Mouse (Mus musculus) MN1 (cell line): ENCODE results near the gene Gm3164.
"Not testable (repeated sequence)": the region's sequence is repeated elsewhere in the genome, so short reads cannot be mapped to it uniquely, and the experiment has no call there.

ENCODE experiments used
- DNase-seq: peaks from one replicate; pipeline ENCODE4 v3.0.0-alpha.2; 2016; ENCODE audit warnings: low spot score

The Gm3164 gene

DNA sequence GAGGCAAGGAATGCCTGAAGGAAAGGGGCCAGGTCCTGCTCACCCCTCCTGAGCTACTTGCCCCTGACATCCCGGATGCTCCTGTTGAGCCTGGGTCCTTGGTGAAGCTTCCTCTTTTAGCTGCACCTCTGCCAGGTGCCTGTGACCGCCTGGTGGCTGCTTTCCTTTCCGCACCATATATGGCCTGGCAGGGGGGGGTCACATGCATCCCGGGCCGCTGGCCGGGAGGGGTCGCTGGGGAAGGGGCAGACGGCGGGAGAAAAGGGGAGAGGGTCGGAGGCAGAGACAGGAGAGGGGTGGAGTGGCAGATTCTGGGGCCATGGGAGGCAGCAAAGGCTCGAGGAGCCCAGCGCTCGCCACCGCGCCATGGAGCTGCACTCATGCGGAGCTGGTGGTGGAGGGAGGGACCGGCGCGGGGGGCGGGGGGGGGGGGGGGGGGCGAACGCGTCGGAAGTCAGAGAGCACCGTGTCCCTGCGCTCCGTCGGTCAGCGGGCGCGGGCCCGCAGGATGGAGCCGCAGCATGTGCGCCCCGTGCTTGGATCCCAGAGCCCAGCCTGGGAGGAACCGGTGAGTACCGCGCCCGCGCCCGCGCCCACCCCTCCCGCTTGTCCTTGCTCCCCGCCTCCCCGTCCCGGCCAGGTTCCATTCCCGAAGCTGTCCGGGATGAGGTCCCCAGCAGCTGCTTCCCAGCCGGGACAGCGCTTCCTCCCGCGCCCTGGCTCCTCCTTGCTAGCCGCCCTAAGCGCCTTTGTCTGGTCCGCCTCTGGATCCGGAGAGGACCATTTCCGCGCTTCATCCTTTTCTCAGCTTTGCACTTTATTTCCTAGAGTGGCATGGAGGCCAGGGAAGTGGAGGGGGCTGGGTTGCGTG, at the start of gene Gm3164:
Gene Gm3164 (plus strand): TSS at position 484 of the 871 bp plus-strand sequence.
- peak; percentile 4 for DNase-seq

DNA sequence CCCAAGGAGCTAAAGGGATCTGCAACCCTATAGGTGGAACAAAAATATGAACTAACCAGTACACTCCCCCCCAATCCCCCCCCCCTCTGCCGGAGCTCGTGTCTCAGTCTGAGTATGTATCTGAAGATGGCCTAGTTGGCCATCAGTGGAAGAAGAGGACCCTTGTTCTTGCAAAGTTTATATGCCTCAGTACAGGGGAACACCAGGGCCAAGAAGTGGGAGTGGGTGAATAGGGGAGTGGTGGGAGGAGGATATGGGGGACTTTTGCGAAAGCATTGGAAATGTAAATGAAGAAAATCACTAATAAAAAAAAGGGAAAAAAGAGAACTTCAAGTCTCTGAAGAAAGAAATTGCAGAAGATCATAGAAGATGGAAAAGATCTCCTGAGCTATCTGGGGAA, 46.3 kb upstream of the Gm3164 start:
- DNase-seq = not testable (repeated sequence)

DNA sequence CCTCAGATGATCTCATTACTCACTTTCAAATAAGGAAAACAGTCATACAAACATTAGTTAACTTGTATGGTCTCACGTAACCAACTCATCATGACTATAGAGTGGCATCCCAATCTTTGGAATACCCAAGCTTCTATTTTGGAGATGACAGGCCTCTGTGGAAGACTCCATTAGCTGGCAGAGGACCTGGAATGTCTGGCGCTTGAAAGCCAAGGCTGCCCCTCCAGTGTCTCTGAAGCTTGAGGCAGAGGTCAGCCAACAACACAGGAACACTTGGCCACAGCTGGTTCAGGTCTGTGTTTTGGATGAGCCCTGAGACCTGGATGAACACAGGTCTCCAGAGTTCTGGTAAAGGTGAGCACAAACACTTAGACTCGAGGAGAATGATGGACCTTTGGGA, 45.6 kb upstream of the Gm3164 start:
- not testable (repeated sequence) for DNase-seq

DNA sequence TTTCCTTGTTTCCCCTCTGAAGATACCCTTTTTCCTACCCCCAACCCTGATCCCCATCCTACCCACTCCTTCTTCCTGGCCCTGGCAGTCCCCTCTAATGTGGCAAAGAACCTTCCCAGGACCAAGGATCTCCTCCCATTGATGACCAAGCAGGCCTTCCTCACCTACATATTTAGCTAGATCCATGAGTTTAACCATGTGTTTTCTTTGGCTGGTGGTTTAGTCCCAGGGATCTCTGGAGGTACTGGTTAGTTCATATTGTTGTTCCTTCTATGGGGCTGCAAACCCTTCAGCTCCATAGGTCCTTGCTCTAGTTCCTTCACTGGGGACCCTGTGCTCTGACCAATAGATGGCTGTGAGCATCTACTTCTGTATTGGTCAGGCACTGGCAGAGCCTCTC, 37.4 kb upstream of the Gm3164 start:
- not testable (repeated sequence) for DNase-seq

DNA sequence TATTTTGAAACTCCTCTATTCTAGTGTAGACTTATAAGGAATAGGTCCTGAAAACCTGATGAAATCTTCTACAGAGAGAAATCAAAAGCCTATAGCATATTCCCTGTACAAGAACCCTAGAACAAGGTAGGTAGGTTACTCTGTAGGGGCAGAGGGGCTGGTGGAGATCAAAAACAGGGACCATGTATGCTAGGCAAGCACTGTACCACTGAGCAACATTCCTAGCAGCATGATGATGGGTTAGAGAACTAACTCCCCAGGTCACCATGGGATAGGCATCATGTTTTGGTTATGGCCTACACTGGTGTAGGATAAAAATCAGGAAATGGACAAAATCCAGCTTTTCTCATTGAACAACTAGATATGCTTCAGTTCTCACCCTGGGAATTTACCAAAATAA, 29.6 kb upstream of the Gm3164 start:
- not testable (repeated sequence) for DNase-seq

DNA sequence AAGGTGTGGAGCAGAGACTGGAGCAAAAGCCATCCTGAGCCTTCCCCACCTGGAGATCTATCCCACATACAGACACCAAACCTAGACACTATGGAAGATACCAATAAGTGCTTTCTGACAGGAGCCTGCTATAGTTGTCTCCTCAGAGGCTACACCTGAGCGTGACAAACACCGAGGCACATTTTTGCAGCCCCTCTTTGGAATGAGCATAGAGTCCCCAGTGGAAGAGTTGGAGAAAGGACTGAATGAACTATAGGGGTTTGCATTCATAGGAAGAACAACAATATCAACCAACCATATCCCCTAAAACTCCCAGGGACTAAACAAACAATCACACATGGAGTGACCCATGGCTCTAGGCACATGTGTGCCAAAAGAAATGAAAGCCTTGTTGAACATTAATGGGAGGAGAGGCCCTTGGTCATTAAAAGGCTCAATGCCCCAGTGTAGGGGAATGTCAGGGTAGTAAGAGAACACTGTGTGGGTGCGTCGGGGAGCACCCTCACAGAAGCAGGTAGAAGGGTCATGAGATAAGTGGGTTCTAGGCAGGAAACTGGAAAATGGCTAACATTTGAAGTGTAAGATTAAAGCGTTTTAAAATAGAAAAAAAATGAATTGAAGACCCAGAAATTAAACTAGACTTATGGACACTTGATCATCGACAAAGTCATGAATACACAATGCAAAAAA, 22.3 kb upstream of the Gm3164 start:
- DNase-seq = not testable (repeated sequence)

DNA sequence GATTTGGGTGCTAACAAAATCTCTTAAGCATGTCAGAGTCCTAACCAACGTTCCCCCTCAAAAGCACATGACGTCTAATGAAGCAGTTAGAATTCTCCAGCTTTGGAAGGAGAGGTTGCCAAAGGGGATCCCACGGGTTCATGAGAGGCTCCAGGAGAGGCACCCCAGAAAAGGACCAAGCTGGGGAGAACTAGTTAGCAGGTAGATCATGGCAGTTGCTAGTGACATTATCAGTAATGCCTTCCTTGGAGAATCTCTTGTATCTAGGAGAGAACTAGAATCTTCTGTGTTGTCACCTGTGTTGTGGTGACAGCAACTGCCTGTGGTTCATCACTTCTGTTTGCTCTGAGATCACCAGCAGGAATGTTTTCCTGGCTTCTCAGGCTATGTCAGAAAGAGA, 18.0 kb upstream of the Gm3164 start, which contains the start of gene Gm3159:
Gene Gm3159 (plus strand): TSS at position 301 of the 400 bp plus-strand sequence.
- not testable (repeated sequence) for DNase-seq

DNA sequence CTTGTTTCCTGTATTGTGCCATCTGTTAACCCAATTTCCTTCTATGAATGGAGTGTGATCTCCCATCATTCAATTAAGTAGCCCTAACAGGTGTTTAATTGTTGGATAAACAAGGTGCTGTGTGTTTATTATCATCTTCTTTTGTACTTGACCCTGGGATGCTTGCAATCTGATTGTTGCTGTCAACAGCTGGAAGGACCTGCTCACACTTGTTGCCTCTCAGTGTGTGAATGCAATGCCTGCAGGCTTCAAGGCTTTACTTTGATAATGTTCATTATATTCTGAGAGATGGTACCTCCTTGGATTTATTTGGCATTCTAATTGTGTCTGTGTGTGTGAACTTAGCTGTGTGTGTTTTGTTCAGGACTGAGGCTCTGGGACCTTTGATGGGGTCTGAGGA, 16.6 kb upstream of the Gm3164 start:
- not testable (repeated sequence) for DNase-seq

- DNase-seq = not testable (repeated sequence)
Observed at GRCm38 (mm10) chr14:4400115-4400789, 15.0 kb upstream of the Gm3164 start.

- not testable (repeated sequence) for DNase-seq
Observed at GRCm38 (mm10) chr14:4401245-4401644, 14.0 kb upstream of the Gm3164 start.

DNA sequence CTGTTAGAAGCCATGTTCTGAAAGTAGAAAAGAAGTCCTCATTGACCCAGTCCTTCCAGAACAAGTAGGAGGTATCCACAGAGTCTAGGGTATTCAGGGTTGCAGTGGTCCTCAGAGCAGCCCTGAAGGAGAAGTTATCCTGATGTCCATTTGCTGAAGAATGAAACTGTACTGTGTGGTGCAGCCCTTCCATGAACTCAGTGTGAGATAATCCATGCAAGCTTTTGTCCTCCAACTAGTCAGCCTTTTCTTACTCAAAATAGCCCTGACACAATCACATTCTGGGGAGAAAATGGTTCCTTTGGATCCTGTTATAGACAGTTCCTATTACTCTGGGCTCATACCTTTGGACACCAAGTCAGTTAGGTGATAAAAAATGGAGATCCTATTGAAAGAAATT, 11.4 kb upstream of the Gm3164 start:
- DNase-seq = not testable (repeated sequence)

DNA sequence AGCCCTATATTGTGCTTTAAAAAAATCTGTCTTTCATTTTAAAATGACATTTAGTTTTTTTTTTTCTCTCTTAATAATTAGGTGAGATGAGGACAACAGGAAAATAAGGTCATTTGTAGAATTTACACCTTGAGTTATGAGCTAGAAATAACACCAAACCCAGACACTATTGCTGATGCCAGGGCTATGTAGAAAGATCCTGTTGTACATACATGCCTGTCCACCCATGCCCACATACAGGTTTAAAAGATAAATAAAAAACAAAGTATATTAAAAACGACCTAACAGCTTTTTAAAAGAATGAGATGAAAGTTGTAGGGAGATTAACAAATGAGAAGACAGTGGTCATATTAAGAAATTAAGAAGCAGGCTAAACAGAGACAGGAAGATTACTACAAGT, 5.3 kb upstream of the Gm3164 start:
- DNase-seq = not testable (repeated sequence)

DNA sequence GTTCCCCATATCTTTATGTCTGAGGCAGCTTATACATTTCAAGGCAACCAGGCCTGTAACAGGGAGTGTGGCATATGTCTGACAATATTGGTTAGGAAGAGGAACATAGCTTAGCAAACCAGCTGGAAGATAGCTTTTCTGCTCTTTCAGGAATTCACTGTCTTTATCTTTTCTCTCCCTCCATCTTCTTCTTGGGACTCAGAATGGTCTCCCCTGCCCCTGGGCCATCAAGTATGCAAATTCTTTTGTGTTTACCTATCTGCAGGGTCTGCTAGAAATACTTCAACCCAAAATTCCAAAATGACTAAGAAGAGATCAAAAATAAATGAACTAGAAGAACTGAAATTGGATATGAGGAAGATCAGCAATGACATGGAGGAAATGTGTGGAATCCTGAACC, 15.4 kb downstream of the Gm3164 start, which contains the start of gene Gm3173:
Gene Gm3173 (plus strand): TSS at position 301 of the 400 bp plus-strand sequence.
- DNase-seq = not testable (repeated sequence)

DNA sequence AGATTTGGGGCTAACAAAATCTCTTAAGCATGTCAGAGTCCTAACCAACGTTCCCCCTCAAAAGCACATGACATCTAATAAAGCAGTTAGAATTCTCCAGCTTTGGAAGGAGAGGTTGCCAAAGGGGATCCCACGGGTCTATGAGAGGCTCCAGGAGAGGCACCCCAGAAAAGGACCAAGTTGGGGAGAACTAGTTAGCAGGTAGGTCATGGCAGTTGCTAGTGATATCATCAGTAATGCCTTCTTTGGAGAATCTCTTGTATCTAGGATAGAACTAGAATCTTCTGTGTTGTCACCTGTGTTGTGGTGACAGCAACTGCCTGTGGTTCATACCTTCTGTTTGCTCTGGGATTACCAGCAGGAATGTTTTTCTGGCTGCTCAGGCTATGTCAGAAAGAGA, 66.2 kb downstream of the Gm3164 start, which contains the start of gene Gm3182:
Gene Gm3182 (plus strand): TSS at position 301 of the 400 bp plus-strand sequence.
- not testable (repeated sequence) for DNase-seq
